Mouse (Mus musculus): ENCODE measurements around the gene Ppm1k. TPM values are rescaled to one million over a fixed set of nuclear protein-coding genes. Genes with fewer than 3 reads are reported as not detected.

Gene Ppm1k
- 9.5 and 10.0 TPM in 2 replicates for polyA plus RNA-seq (2012; rRNA removed)

DNA sequence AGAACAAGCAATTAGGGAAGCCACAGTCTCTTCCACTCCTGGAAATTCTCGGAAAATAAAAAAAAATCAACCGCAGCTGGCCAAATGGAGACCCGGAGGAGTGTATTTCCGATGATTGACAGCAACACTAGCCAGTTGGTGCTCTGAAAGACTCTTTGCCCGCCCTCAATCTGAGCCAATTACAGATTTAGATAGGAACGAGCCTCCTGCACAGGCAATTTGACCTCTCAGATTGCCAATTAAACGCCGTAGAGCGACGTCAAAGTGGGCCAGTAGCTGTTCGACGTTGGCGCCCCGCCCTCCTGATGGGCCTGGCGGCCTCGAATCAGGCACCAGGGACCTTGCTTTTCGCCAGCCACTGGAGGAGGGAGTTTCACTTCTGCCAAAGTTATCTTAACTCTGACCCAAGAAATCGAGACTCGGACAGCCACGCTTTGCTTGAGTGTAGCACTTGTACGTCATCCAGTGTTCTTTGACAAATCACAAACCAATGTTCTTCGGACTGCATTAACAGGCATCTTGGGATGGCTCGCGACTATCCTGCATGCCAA, at the start of gene Ppm1k:
Gene Ppm1k (minus strand): TSS at position 83 of the 551 bp plus-strand sequence.

DNA sequence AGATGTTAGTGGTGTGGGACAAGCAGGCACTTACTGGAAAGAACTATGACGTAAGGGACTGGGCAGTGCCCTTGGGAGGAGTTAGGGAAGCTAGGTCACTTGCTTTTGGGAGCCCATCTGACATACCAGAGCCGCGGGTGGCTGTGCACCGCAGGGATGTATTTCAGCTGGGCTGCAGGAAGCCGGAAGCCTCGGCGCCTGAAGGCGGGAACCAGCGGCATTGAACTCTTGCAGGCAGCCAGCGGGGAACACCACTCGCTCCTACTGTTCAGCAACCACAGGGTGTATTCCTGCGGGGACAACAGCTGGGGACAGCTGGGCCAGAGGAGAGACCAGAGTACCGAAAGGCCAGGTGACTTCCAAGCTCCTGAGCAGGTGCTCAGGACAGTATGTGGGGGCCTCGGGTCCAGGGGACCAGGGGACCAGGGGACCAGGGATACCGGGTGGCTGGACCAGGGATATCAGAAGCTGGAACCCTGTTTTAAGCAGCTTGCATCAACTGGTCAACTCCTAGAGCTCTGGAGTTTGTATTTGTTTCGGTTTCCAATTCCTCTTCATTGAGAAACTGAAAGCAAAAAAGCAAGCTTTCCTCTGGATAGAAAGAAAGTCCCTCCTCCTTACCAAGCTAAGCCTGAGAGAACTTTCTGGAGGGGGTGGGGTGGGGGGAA, 45.7 kb upstream of the Ppm1k start, which contains the start of gene Herc6:
Gene Herc6 (plus strand): TSS at position 120 of the 668 bp plus-strand sequence.

Other genes with a start within 250 kb of the Ppm1k start
- gene Vmn1r16, start 206.0 kb downstream of the Ppm1k start, polyA plus RNA-seq (2012; rRNA removed): not detected in 2 replicates
- not detected in 2 replicates for gene Vmn1r17, start 171.7 kb downstream of the Ppm1k start, polyA plus RNA-seq (2012; rRNA removed)
- gene Vmn1r18, start 139.7 kb downstream of the Ppm1k start, polyA plus RNA-seq (2012; rRNA removed): not detected in 2 replicates
- not detected in 2 replicates for gene Vmn1r19, start 131.7 kb downstream of the Ppm1k start, polyA plus RNA-seq (2012; rRNA removed)
- not detected in 2 replicates for gene Vmn1r20, start 106.5 kb downstream of the Ppm1k start, polyA plus RNA-seq (2012; rRNA removed)
- gene Herc6, start 45.5 kb upstream of the Ppm1k start, polyA plus RNA-seq (2012; rRNA removed): 4.5 and 6.0 TPM in 2 replicates
- 9.2 and 10.2 TPM in 2 replicates for gene Pyurf, start 156.6 kb upstream of the Ppm1k start, polyA plus RNA-seq (2012; rRNA removed)
- 4.5 and 4.6 TPM in 2 replicates for gene Lancl2, start 167.1 kb upstream of the Ppm1k start, polyA plus RNA-seq (2012; rRNA removed)